Mouse (Mus musculus): ENCODE measurements around the gene Aplp2. TPM values are rescaled to one million over a fixed set of nuclear protein-coding genes. Genes with fewer than 3 reads are reported as not detected.

Gene Aplp2
- polyA plus RNA-seq, 1 experiment: 720 TPM

- Histone ChIP-seq H3K27ac (ENCODE audit: insufficient read depth, low read length) (no peak overlapping the region), H3K4me1 (ENCODE audit: control insufficient read depth, insufficient read depth, low read length) (no peaks in the 10 kb centered on the region), H3K4me3 (ENCODE audit: insufficient read depth, low read length) (no peak overlapping the region)
- TF ChIP-seq POLR2A (IDR thresholded peaks at IDR 0.05; ENCODE audit: extremely low read depth, insufficient read depth, low read length): no peak
- no peak for TF ChIP-seq CTCF (IDR thresholded peaks at IDR 0.05; ENCODE audit: extremely low read depth, insufficient read depth, low read length)
These were observed 91.6 kb downstream of the Aplp2 start for GRCm38 (mm10) chr9:31119882-31120532.

GRCm38 (mm10) chr9:31119405-31119804 is 92.2 kb downstream of the Aplp2 start:
- no peaks in the 10 kb centered on the region for H3K4me1 ChIP-seq (ENCODE audit: control insufficient read depth, insufficient read depth, low read length)
- no peak overlapping the region for H3K4me3 ChIP-seq (ENCODE audit: insufficient read depth, low read length)
- H3K27ac ChIP-seq (ENCODE audit: insufficient read depth, low read length): no peak overlapping the region
- no peak for TF ChIP-seq POLR2A (IDR thresholded peaks at IDR 0.05; ENCODE audit: extremely low read depth, insufficient read depth, low read length)
- TF ChIP-seq CTCF (IDR thresholded peaks at IDR 0.05; ENCODE audit: extremely low read depth, insufficient read depth, low read length): no peak

GRCm38 (mm10) chr9:31118520-31119298 is 92.9 kb downstream of the Aplp2 start:
- TF ChIP-seq POLR2A (IDR thresholded peaks at IDR 0.05; ENCODE audit: extremely low read depth, insufficient read depth, low read length) (no peak), CTCF (IDR thresholded peaks at IDR 0.05; ENCODE audit: extremely low read depth, insufficient read depth, low read length) (no peak)
- no peak overlapping the region for H3K4me3 ChIP-seq (ENCODE audit: insufficient read depth, low read length)
- no peak overlapping the region for H3K27ac ChIP-seq (ENCODE audit: insufficient read depth, low read length)
- H3K4me1 ChIP-seq (ENCODE audit: control insufficient read depth, insufficient read depth, low read length): no peaks in the 10 kb centered on the region

GRCm38 (mm10) chr9:31117488-31117887 is 94.1 kb downstream of the Aplp2 start:
- Histone ChIP-seq H3K27ac (ENCODE audit: insufficient read depth, low read length) (no peak overlapping the region), H3K4me1 (ENCODE audit: control insufficient read depth, insufficient read depth, low read length) (no peaks in the 10 kb centered on the region), H3K4me3 (ENCODE audit: insufficient read depth, low read length) (no peak overlapping the region)
- TF ChIP-seq POLR2A (IDR thresholded peaks at IDR 0.05; ENCODE audit: extremely low read depth, insufficient read depth, low read length) (no peak), CTCF (IDR thresholded peaks at IDR 0.05; ENCODE audit: extremely low read depth, insufficient read depth, low read length) (no peak)

GRCm38 (mm10) chr9:31117088-31117487 is 94.5 kb downstream of the Aplp2 start:
- Histone ChIP-seq H3K27ac (ENCODE audit: insufficient read depth, low read length) (no peak overlapping the region), H3K4me3 (ENCODE audit: insufficient read depth, low read length) (no peak overlapping the region), H3K4me1 (ENCODE audit: control insufficient read depth, insufficient read depth, low read length) (no peaks in the 10 kb centered on the region)
- no peak for TF ChIP-seq CTCF (IDR thresholded peaks at IDR 0.05; ENCODE audit: extremely low read depth, insufficient read depth, low read length)
- no peak for TF ChIP-seq POLR2A (IDR thresholded peaks at IDR 0.05; ENCODE audit: extremely low read depth, insufficient read depth, low read length)

- Histone ChIP-seq H3K4me1 (ENCODE audit: control insufficient read depth, insufficient read depth, low read length) (no peaks in the 10 kb centered on the region), H3K4me3 (ENCODE audit: insufficient read depth, low read length) (no peak overlapping the region), H3K27ac (ENCODE audit: insufficient read depth, low read length) (no peak overlapping the region)
- TF ChIP-seq CTCF (IDR thresholded peaks at IDR 0.05; ENCODE audit: extremely low read depth, insufficient read depth, low read length) (no peak), POLR2A (IDR thresholded peaks at IDR 0.05; ENCODE audit: extremely low read depth, insufficient read depth, low read length) (no peak)
These were observed 96.0 kb downstream of the Aplp2 start for GRCm38 (mm10) chr9:31115586-31115985.

GRCm38 (mm10) chr9:31108464-31108863 is 103.2 kb downstream of the Aplp2 start:
- Histone ChIP-seq H3K4me1 (ENCODE audit: control insufficient read depth, insufficient read depth, low read length) (no peaks in the 10 kb centered on the region), H3K27ac (ENCODE audit: insufficient read depth, low read length) (no peak overlapping the region)

More at GRCm38 (mm10) chr9:31108464-31108863, 103.2 kb downstream of the Aplp2 start:
- TF ChIP-seq CTCF (IDR thresholded peaks at IDR 0.05; ENCODE audit: extremely low read depth, insufficient read depth, low read length) (no peak), POLR2A (IDR thresholded peaks at IDR 0.05; ENCODE audit: extremely low read depth, insufficient read depth, low read length) (no peak)
- no peak overlapping the region for H3K4me3 ChIP-seq (ENCODE audit: insufficient read depth, low read length)

Other genes starting within 250 kb of the Aplp2 start
- 8.5 and 8.6 TPM in 2 replicates for gene Zbtb44, start 181.2 kb downstream of the Aplp2 start, polyA plus RNA-seq (2012; rRNA removed)
- gene St14, start 80.0 kb downstream of the Aplp2 start, polyA plus RNA-seq (2012; rRNA removed): 0.29 and 0.55 TPM in 2 replicates
- gene Prdm10, start 68.7 kb upstream of the Aplp2 start, polyA plus RNA-seq (2012; rRNA removed): 18.1 and 19.0 TPM in 2 replicates
- gene Nfrkb, start 174.4 kb upstream of the Aplp2 start, polyA plus RNA-seq (2012; rRNA removed): 26.9 and 28.4 TPM in 2 replicates